Mouse (Mus musculus): ENCODE measurements around the gene Il20rb. TPM values are rescaled to one million over a fixed set of nuclear protein-coding genes. Genes with fewer than 3 reads are reported as not detected.

Gene Il20rb
- polyA plus RNA-seq, 1 experiment, result 8.3 TPM

DNA sequence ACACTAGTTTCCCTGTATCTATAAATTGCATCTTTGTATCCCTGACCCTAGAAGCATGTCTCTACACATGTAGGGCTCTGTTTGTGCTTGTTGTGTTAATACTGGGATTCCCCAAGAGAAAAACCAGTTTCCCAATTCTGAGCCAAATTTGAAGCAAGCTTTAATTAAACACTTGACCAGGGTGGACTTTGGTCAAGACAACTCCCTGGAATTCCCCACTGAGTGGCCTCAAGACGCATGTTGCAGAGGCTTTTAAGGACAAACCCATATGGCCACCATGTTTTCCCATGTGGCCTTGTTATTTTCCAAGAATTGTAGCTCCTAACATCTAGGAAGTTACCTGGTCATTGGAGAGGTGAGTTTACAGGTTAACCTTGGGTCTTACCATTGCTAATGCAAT, 12.5 kb downstream of the Il20rb start:
- 0 out of 2 replicates have a peak, but pooled peaks cover 6% of the 10 kb centered on the region for H3K4me1 ChIP-seq (replicated peaks; ENCODE audit: control insufficient read depth, insufficient read depth, low read length)
- WGBS, result 96% methylated on average over 1 of the region's 1 CpGs
- H3K36me3 ChIP-seq (ENCODE audit: control insufficient read depth, insufficient read depth, low read length), result no peaks in the 10 kb centered on the region
- H3K4me3 ChIP-seq (ENCODE audit: control insufficient read depth, insufficient read depth, low read length), result no peak overlapping the region
- no peak for DNase-seq
- H3K27me3 ChIP-seq (ENCODE audit: control insufficient read depth, insufficient read depth, low read length), result no peaks in the 10 kb centered on the region
- TF ChIP-seq CTCF (IDR thresholded peaks at IDR 0.05; ENCODE audit: borderline replicate concordance, control insufficient read depth, extremely low read depth, insufficient read depth, low read length, poor library complexity), result no peak
- no peak for TF ChIP-seq POLR2A (IDR thresholded peaks at IDR 0.05; ENCODE audit: control insufficient read depth, extremely low read depth, insufficient read depth, low read length, poor library complexity)
- H3K27ac ChIP-seq (ENCODE audit: control insufficient read depth, insufficient read depth, low read length), result no peak overlapping the region

DNA sequence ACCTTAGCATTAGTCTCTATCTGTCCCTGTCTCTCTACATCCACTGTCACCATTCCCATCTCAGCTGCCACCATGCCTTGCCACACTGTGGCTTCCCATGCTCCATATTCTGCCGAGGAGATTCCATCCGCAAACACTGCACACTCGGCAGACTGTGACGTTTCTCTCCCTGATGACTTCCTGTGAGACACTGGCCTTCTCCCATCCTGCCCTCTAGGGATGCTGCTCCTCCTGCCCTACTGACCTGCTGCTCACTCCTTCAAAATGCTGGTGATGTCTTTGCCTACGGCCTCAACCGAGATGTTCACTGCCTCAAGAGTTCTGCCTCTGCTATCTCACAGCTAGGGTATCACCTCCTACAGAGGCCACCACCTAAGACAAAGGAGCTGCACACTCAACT, 13.2 kb downstream of the Il20rb start:
- no peaks in the 10 kb centered on the region for H3K27me3 ChIP-seq (ENCODE audit: control insufficient read depth, insufficient read depth, low read length)
- 0 out of 2 replicates have a peak, but pooled peaks cover 6% of the 10 kb centered on the region for H3K4me1 ChIP-seq (replicated peaks; ENCODE audit: control insufficient read depth, insufficient read depth, low read length)
- no peak overlapping the region for H3K27ac ChIP-seq (ENCODE audit: control insufficient read depth, insufficient read depth, low read length)
- H3K36me3 ChIP-seq (ENCODE audit: control insufficient read depth, insufficient read depth, low read length), result no peaks in the 10 kb centered on the region
- H3K4me3 ChIP-seq (ENCODE audit: control insufficient read depth, insufficient read depth, low read length), result no peak overlapping the region
- no peak for DNase-seq
- 91% methylated on average over 6 of the region's 6 CpGs for WGBS
- TF ChIP-seq POLR2A (IDR thresholded peaks at IDR 0.05; ENCODE audit: control insufficient read depth, extremely low read depth, insufficient read depth, low read length, poor library complexity) (no peak), CTCF (IDR thresholded peaks at IDR 0.05; ENCODE audit: borderline replicate concordance, control insufficient read depth, extremely low read depth, insufficient read depth, low read length, poor library complexity) (no peak)

DNA sequence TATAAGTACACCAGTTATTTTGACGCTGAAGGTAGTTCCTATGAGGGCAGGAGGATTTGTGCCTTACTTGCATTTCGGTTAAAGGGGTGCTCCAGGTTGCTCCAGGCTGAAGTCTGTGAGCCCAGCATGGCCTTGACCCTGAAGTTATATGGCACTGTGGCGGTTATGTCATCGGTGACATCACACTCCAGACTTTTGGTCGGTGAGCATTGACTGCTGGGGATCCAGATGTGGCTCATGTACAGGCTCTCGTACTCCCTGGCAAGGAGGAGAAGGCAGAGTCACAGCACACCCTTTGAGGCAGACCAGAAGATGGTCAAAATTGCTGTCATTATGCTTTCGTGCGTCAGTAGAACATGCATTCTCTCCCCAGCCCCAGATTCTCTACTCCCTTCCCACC, 13.7 kb downstream of the Il20rb start:
- Histone ChIP-seq H3K4me1 (replicated peaks; ENCODE audit: control insufficient read depth, insufficient read depth, low read length) (0 out of 2 replicates have a peak, but pooled peaks cover 10% of the 10 kb centered on the region), H3K36me3 (ENCODE audit: control insufficient read depth, insufficient read depth, low read length) (no peaks in the 10 kb centered on the region), H3K4me3 (ENCODE audit: control insufficient read depth, insufficient read depth, low read length) (no peak overlapping the region), H3K27ac (ENCODE audit: control insufficient read depth, insufficient read depth, low read length) (no peak overlapping the region), H3K27me3 (ENCODE audit: control insufficient read depth, insufficient read depth, low read length) (no peaks in the 10 kb centered on the region)
- TF ChIP-seq CTCF (IDR thresholded peaks at IDR 0.05; ENCODE audit: borderline replicate concordance, control insufficient read depth, extremely low read depth, insufficient read depth, low read length, poor library complexity) (no peak), POLR2A (IDR thresholded peaks at IDR 0.05; ENCODE audit: control insufficient read depth, extremely low read depth, insufficient read depth, low read length, poor library complexity) (no peak)
- no peak for DNase-seq
- 95% methylated on average over 8 of the region's 8 CpGs for WGBS

DNA sequence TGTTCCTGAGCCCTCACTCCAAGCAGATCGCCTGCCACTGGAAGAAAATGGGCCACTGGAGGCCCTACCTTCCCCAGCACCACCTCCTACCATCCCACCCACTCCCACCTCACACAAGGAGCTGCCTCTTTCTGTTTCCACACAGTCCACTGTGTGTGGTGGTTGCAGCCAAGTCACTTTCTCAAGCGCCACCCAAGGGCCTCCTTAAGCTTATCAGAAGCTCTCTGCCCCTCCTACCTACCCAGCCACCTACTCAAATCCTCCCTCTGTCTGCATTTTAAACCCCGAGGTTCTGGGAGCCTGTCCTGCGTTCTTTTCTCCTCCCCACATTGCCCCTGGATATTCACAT, 15.0 kb downstream of the Il20rb start:
- no peak overlapping the region for H3K27ac ChIP-seq (ENCODE audit: control insufficient read depth, insufficient read depth, low read length)
- H3K4me3 ChIP-seq (ENCODE audit: control insufficient read depth, insufficient read depth, low read length), result no peak overlapping the region
- no peaks in the 10 kb centered on the region for H3K27me3 ChIP-seq (ENCODE audit: control insufficient read depth, insufficient read depth, low read length)
- no peaks in the 10 kb centered on the region for H3K36me3 ChIP-seq (ENCODE audit: control insufficient read depth, insufficient read depth, low read length)
- H3K4me1 ChIP-seq (replicated peaks; ENCODE audit: control insufficient read depth, insufficient read depth, low read length), result peaks cover 10% of the 10 kb centered on the region; the same call in 1 of the 2 replicates
- DNase-seq, result no peak
- 86% methylated on average over 4 of the region's 4 CpGs for WGBS
- no peak for TF ChIP-seq CTCF (IDR thresholded peaks at IDR 0.05; ENCODE audit: borderline replicate concordance, control insufficient read depth, extremely low read depth, insufficient read depth, low read length, poor library complexity)
- no peak for TF ChIP-seq POLR2A (IDR thresholded peaks at IDR 0.05; ENCODE audit: control insufficient read depth, extremely low read depth, insufficient read depth, low read length, poor library complexity)

DNA sequence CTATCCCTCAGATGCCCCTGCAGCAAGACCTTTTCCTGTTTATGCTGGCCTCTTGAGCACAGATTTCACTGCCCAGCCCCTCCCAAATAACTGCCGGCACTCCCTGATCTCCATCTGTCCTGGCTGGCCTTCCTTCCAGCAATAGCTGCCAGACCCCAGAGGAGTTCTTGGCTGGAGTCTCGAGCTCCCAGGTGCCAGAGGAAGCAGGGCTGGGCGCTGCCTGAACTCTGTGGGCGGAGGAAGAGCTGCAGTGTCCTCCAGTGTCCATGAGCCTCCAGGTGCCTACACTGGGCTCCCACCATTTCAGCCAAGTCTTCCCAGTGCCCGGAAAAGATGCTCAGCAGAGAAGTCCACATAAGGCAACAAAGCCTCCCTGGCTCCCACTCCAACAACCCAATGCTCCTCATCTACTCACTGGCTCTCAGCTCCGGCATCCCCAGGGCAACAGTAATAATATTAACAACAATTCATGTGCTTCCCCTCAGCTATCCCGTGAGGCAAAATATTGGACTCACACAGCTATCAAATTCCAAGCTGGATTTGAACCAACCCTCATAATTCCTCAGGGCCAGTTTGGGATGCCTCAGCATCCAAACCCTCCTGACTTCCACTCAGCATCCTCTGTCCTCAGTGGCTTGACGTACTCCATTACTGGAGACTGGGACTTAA, 15.5 kb downstream of the Il20rb start:
- 85% methylated on average over 8 of the region's 8 CpGs for WGBS

DNA sequence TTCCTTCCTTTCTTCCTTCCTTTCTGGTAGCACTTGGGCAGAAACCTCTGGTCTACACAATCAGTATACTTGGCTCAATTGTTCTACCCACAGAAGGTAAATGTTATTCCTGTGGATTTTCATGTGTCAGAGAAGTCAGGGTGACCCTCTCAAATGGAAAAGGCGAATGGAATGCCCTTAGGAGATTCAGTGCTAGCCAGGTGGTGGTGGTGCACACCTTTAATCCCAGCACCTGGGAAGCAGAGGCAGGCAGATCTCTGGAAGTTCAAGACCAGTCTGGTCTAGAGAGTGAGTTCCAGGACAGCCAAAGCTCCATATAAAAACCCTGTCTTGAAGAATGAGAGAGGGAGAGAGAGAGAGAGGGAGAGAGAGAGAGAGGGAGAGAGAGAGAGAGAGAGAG, 16.4 kb downstream of the Il20rb start:
- Histone ChIP-seq H3K27me3 (ENCODE audit: control insufficient read depth, insufficient read depth, low read length) (no peaks in the 10 kb centered on the region), H3K4me1 (replicated peaks; ENCODE audit: control insufficient read depth, insufficient read depth, low read length) (peaks cover 10% of the 10 kb centered on the region; the same call in 1 of the 2 replicates), H3K36me3 (ENCODE audit: control insufficient read depth, insufficient read depth, low read length) (no peaks in the 10 kb centered on the region), H3K27ac (ENCODE audit: control insufficient read depth, insufficient read depth, low read length) (no peak overlapping the region), H3K4me3 (ENCODE audit: control insufficient read depth, insufficient read depth, low read length) (no peak overlapping the region)
- no peak for TF ChIP-seq CTCF (IDR thresholded peaks at IDR 0.05; ENCODE audit: borderline replicate concordance, control insufficient read depth, extremely low read depth, insufficient read depth, low read length, poor library complexity)
- no peak for TF ChIP-seq POLR2A (IDR thresholded peaks at IDR 0.05; ENCODE audit: control insufficient read depth, extremely low read depth, insufficient read depth, low read length, poor library complexity)
- 86% methylated on average over 1 of the region's 1 CpGs for WGBS
- no peak for DNase-seq

More for the DNA sequence above, 15.5 kb downstream of the Il20rb start:
- H3K27ac ChIP-seq (ENCODE audit: control insufficient read depth, insufficient read depth, low read length), result no peak overlapping the region
- no peak overlapping the region for H3K4me3 ChIP-seq (ENCODE audit: control insufficient read depth, insufficient read depth, low read length)
- no peaks in the 10 kb centered on the region for H3K36me3 ChIP-seq (ENCODE audit: control insufficient read depth, insufficient read depth, low read length)
- TF ChIP-seq CTCF (IDR thresholded peaks at IDR 0.05; ENCODE audit: borderline replicate concordance, control insufficient read depth, extremely low read depth, insufficient read depth, low read length, poor library complexity) (no peak), POLR2A (IDR thresholded peaks at IDR 0.05; ENCODE audit: control insufficient read depth, extremely low read depth, insufficient read depth, low read length, poor library complexity) (no peak)
- no peak for DNase-seq
- peaks cover 10% of the 10 kb centered on the region; the same call in 1 of the 2 replicates for H3K4me1 ChIP-seq (replicated peaks; ENCODE audit: control insufficient read depth, insufficient read depth, low read length)
- no peaks in the 10 kb centered on the region for H3K27me3 ChIP-seq (ENCODE audit: control insufficient read depth, insufficient read depth, low read length)

Data from thymus, adult 2 months (tissue).